Mouse (Mus musculus): ENCODE results near the gene Susd2. TPM values are rescaled to one million over a fixed set of nuclear protein-coding genes. Genes with fewer than 3 reads are reported as not detected.

The Susd2 gene
- total and polyA plus RNA-seq, 3 experiments: 0.51 to 3.0 (median 0.70) TPM

GRCm38 (mm10) chr10:75654053-75654452, 10.2 kb upstream of the Susd2 start:
- DNase-seq (ENCODE audit: extremely low read depth): no peak
- no peaks in the 10 kb centered on the region for H3K79me2 ChIP-seq (replicated peaks; ENCODE audit: control insufficient read depth, extremely low read depth, insufficient read depth, poor library complexity, severe bottlenecking)
- H3K4me3 ChIP-seq (replicated peaks in 1 of 3; ENCODE audit: low read depth in 2 of 3, low read length in 2 of 3, poor library complexity in 1 of 3): no peak overlapping the region
- peaks cover 3 to 18% of the 10 kb centered on the region in 2 experiments; a peak in 2 of 4 replicates for H3K4me1 ChIP-seq (ENCODE audit: control insufficient read depth in 1 of 2, insufficient read depth in 2 of 2)
- H3K27me3 ChIP-seq (replicated peaks): no peaks in the 10 kb centered on the region
- dilution Hi-C loops (cut with MboI; ENCODE audit: extremely low pct_ligation_motif_present, extremely low pct_unique_long_range_greater_than_20kb, low sequenced_read_pairs) (no loop called here), in situ Hi-C loops (cut with MboI; ENCODE audit: low pct_ligation_motif_present, low pct_unique_long_range_greater_than_20kb, low sequenced_read_pairs) (no loop called here)
- peaks cover 95 to 99% of the 10 kb centered on the region in 2 experiments for H3K36me3 ChIP-seq (replicated peaks in 1 of 2; ENCODE audit: control insufficient read depth in 1 of 2, insufficient read depth in 1 of 2, low read length in 1 of 2)
- H3K27ac ChIP-seq (ENCODE audit: insufficient read depth, low read depth): no peak overlapping the region
- H3K9me3 ChIP-seq (replicated peaks; ENCODE audit: low read length): no peaks in the 10 kb centered on the region
- no peak overlapping the region for H3K9ac ChIP-seq (ENCODE audit: insufficient read depth, low read depth)
- no peak overlapping the region for H3K4me2 ChIP-seq (ENCODE audit: insufficient read depth, low read depth, poor library complexity, severe bottlenecking)
- no peak for TF ChIP-seq KAT2A (IDR thresholded peaks at IDR 0.05; ENCODE audit: insufficient replicate concordance, low read length)
- TF ChIP-seq RCOR1 (conservative IDR thresholded peaks at IDR 0.05; ENCODE audit: low read depth, low read length): no peak
- no peak for TF ChIP-seq POLR2AphosphoS2 (IDR thresholded peaks at IDR 0.05; ENCODE audit: low read depth, low read length)
- no peak for TF ChIP-seq HCFC1 (IDR thresholded peaks at IDR 0.05; ENCODE audit: low read depth, low read length)
- no peak for TF ChIP-seq MEF2A (IDR thresholded peaks at IDR 0.05; ENCODE audit: borderline replicate concordance, low read depth, low read length)
- TF ChIP-seq ZC3H11A (IDR thresholded peaks at IDR 0.05; ENCODE audit: low read depth, low read length): no peak
- TF ChIP-seq NELFE (IDR thresholded peaks at IDR 0.05; ENCODE audit: low read depth, low read length): no peak
- TF ChIP-seq SMC3 (IDR thresholded peaks at IDR 0.05; ENCODE audit: low read depth, low read length): no peak
- no peak for TF ChIP-seq USF2 (conservative IDR thresholded peaks at IDR 0.05; ENCODE audit: low read depth, low read length)
- no peak for TF ChIP-seq MAFK (IDR thresholded peaks at IDR 0.05; ENCODE audit: insufficient replicate concordance, low read length)
- no peak for TF ChIP-seq MAZ (IDR thresholded peaks at IDR 0.05; ENCODE audit: low read depth, low read length)
- TF ChIP-seq ELF1 (IDR thresholded peaks at IDR 0.05; ENCODE audit: low read depth, low read length): no peak
- no peak for TF ChIP-seq NRF1 (IDR thresholded peaks at IDR 0.05; ENCODE audit: low read depth, low read length)
- no peak for TF ChIP-seq ZKSCAN1 (IDR thresholded peaks at IDR 0.05; ENCODE audit: borderline replicate concordance, low read depth, low read length)
- no peak for TF ChIP-seq TBP (conservative IDR thresholded peaks at IDR 0.05; ENCODE audit: low read depth, low read length)
- no peak for TF ChIP-seq TCF12 (IDR thresholded peaks at IDR 0.05; ENCODE audit: low read depth, low read length)
- TF ChIP-seq CTCF (conservative IDR thresholded peaks at IDR 0.05 in 1 of 2, IDR thresholded peaks at IDR 0.05 in 1 of 2; ENCODE audit: low read depth in 2 of 2, low read length in 2 of 2): no peak

GRCm38 (mm10) chr10:75651381-75652068, 7.7 kb upstream of the Susd2 start:
- Histone ChIP-seq H3K4me3 (replicated peaks in 1 of 3; ENCODE audit: low read depth in 2 of 3, low read length in 2 of 3, poor library complexity in 1 of 3) (no peak overlapping the region), H3K27me3 (replicated peaks) (no peaks in the 10 kb centered on the region), H3K27ac (ENCODE audit: insufficient read depth, low read depth) (peak overlapping the region; percentile 15), H3K79me2 (replicated peaks; ENCODE audit: control insufficient read depth, extremely low read depth, insufficient read depth, poor library complexity, severe bottlenecking) (no peaks in the 10 kb centered on the region), H3K9ac (ENCODE audit: insufficient read depth, low read depth) (no peak overlapping the region), H3K4me2 (ENCODE audit: insufficient read depth, low read depth, poor library complexity, severe bottlenecking) (no peak overlapping the region), H3K36me3 (replicated peaks in 1 of 2; ENCODE audit: control insufficient read depth in 1 of 2, insufficient read depth in 1 of 2, low read length in 1 of 2) (peaks cover 95 to 99% of the 10 kb centered on the region in 2 experiments), H3K4me1 (ENCODE audit: control insufficient read depth in 1 of 2, insufficient read depth in 2 of 2) (peaks cover 3 to 18% of the 10 kb centered on the region in 2 experiments; a peak in 2 of 4 replicates), H3K9me3 (replicated peaks; ENCODE audit: low read length) (no peaks in the 10 kb centered on the region)
- in situ Hi-C loops (cut with MboI; ENCODE audit: low pct_ligation_motif_present, low pct_unique_long_range_greater_than_20kb, low sequenced_read_pairs) (no loop called here), dilution Hi-C loops (cut with MboI; ENCODE audit: extremely low pct_ligation_motif_present, extremely low pct_unique_long_range_greater_than_20kb, low sequenced_read_pairs) (no loop called here)
- TF ChIP-seq NELFE (IDR thresholded peaks at IDR 0.05; ENCODE audit: low read depth, low read length) (no peak), ETS1 (conservative IDR thresholded peaks at IDR 0.05; ENCODE audit: low read depth, low read length) (no peak), ELF1 (IDR thresholded peaks at IDR 0.05; ENCODE audit: low read depth, low read length) (no peak), ZC3H11A (IDR thresholded peaks at IDR 0.05; ENCODE audit: low read depth, low read length) (no peak), RCOR1 (conservative IDR thresholded peaks at IDR 0.05; ENCODE audit: low read depth, low read length) (no peak), MXI1 (IDR thresholded peaks at IDR 0.05; ENCODE audit: low read depth, low read length) (no peak), KAT2A (IDR thresholded peaks at IDR 0.05; ENCODE audit: insufficient replicate concordance, low read length) (no peak)
- DNase-seq (ENCODE audit: extremely low read depth): no peak

All from CH12.LX (cell line).